Mouse (Mus musculus) thymus, adult 18-20 months (tissue): ENCODE data around the gene Slc39a11.

Experiments used
- DNase-seq, 2 experiments: peaks; one replicate each; pipeline ENCODE4 v3.0.0; 2022; ENCODE audit warnings: mixed read lengths in 2 of 2

Slc39a11 gene

GRCm38 (mm10) chr11:113391664-113392063 lies 258.2 kb downstream of the Slc39a11 start:
- no peak for DNase-seq

- no peak for DNase-seq
Measured at GRCm38 (mm10) chr11:113389637-113390036, 260.2 kb downstream of the Slc39a11 start.

DNA sequence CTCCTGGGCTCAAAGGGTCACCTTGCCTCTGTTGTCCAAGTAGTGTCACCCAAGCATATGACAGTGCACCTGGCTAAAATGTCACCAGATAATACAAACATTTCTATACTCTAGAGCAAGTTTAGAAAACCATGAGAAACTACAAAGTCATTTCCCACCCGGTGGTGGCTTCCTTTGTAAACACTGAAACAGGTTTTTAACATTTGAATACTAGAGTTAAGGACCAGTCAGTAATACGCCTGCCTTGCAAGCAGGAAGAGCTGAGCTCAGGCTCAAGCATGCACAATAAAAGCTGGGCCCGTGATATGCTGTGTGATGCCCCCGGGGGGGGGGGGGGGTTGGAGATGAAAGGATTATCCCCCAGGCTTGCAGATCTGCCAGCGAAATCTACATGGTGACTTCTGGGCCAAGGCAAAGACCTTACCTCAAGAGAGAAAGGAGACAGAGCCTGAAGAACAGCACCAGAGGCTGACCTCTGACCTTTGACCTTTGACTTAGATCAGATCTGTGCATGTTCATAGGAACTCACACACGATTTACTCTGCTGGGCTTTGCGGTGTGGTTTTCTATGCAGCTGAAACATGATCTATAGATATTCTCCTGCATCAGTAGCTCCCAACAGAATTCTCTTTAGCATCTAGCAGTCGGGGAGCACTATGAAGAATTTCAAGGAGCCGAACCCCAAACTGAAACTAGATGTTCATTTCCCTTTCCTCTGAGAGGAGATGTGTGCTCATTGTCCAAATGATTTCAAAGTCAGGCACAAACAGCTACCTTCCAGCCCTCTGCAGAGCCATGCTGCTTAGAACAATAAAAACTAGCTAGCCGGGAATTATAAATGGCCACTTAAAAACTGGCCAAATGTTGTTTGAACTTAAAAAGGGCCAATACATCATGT lies 267.0 kb downstream of the Slc39a11 start:
- no peak for DNase-seq

DNA sequence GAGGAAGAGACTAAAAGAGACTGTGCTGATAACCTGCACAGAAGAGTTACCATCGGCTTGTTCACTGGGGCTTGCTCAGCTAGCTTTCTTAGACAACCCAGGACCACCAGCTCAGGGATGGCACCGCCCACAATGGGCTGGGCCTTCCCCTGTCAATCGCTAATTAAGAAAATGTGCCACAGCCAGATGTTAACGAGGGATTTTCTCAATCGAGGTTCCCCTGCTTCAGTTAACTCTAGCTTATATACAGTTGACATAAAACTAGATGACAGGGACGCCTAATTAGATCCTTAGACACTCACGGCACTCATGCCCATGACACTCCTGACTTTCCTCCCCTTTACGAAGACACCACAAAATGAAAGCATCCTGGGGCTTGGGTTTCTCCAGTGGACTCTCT lies 268.3 kb downstream of the Slc39a11 start:
- no peak for DNase-seq

DNA sequence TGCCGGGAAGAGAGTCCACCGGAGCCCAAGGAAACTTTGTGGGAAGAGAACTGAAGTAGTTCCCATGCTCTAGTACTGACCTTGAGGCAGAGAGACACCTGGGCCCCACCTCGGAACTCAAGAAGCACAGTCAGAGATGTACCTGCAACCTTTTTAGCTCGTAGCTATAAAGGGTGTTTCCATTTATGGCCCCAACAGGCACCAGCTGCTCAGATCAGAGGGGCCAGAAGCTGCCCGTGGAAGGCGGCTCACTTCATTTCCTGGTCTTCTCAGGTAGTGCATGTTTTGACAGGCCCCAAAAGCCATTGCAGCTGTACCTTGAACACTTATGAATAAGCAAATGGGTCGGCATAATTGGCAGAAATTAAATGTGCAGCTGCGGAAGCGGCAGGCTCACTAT lies 271.0 kb downstream of the Slc39a11 start:
- no peak for DNase-seq

GRCm38 (mm10) chr11:113376066-113376465 lies 273.8 kb downstream of the Slc39a11 start:
- DNase-seq: no peak

- DNase-seq: no peak
Measured at GRCm38 (mm10) chr11:113373926-113374325, 276.0 kb downstream of the Slc39a11 start.

DNA sequence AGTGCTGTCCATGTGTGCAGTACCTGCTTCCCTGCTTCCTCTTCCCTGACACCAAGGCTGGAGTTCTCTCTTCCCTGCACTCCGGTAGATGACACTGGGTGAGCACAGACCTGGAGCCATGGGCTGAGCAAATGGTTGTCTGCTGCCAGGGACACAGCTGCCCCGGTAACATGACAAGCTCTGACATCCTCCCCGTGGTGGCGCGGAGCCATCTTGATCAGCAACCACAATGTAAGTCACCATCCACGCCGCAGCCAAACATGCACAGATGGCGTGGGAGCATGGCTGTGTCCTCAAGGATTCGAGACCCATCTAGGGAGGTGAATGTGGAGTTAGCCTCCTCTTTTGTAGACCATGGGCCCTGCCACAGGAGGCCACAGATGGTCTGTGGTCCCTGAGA lies 276.5 kb downstream of the Slc39a11 start:
- no peak for DNase-seq

DNA sequence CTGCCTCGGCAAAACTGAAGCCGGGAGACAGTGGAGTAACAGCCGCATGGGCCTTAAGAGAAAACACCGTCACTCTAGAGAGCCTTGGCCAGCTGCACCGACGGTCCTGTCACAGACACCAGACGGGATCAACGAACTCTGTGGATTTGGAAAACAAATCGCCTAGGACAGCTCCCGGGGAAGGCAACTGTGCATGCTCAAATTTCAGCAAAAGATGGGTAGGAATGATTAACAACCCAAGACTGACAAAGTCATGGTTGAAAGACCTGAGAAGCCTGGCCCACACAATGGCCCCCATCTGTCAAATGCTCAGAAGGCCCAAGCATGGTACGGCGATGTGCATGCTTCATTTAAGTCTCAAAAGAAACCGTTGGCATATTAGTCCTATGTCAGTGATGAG lies 281.8 kb downstream of the Slc39a11 start:
- DNase-seq: no peak

DNA sequence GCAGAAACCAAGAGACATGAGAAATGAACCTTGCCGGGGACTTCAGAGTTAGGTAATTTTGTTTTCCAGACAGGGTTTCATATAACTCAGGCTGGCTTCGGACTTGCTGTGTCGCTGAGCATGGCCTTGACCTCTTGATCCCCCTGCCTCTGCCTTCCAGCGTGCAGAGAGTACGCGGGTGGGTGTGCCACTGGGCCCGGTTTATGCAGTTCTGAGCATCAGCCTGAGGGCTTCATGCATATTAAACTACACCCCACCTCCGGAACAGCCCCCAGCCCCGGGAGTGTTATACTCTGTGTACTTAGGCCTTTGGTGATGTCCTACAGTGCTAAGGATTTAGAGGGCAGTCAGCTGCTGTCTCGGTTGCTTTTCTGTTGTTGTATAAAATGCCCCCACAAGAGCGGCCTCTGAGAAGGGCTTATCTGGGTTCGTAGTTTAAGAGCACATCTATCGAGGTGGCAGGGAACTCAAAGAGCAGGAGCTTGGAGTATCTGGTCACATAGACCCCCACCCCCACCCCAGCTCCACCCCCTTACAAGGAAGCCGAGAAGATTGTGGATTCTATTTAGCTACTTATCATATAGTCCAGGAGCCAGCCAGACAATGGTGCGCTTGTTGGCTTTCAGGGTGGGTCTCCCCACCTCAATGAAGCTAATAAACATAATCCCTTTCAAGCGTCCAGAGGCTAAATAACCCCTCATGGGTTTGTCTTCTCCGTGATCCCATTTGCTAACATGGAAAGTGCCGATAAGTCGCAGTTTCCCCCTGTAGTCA lies 283.4 kb downstream of the Slc39a11 start:
- DNase-seq: no peak

GRCm38 (mm10) chr11:113363739-113364138 lies 286.1 kb downstream of the Slc39a11 start:
- no peak for DNase-seq

DNA sequence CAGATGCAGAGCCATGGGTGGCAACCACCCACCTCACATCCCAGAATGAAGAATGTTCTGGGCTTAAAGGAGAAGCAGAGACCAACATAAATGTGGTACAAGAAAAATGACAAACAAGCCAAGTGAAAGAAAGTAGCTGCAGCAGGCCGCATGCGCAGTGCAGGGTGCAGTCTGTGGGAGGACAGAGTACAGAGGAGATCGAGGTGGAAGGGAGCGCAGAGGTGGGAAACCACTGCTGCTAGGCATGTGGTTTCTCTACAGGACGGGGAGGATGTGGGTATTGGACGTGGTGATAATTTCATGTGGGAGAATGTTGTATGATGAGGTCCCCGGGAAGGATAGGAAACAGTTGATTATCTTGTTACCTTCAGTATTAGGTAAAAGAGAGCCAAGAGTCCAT lies 287.3 kb downstream of the Slc39a11 start:
- peak in 1 of 2 experiments; percentile 25 for DNase-seq

GRCm38 (mm10) chr11:113360049-113360835 lies 289.6 kb downstream of the Slc39a11 start:
- DNase-seq: no peak

DNA sequence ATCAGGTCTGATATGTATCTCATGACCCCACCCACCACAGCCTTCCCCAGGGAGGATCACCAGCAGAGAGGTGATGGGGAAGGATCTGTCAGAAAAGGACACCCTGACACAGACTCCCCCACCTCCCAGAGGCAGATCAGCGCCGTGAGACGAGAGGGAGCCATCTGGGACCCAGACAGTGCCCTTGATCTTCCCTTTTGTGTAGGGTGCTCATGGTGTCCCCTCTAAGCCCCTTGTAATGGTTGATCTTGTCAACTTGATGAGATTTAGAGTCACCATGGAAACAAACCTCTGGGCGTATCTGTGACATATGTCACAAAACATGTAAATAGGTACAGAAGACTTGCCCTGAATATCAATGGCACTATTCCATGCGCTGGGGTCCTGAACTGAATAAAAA lies 293.9 kb downstream of the Slc39a11 start:
- DNase-seq: no peak

GRCm38 (mm10) chr11:113352085-113352815 lies 297.6 kb downstream of the Slc39a11 start:
- no peak for DNase-seq

DNA sequence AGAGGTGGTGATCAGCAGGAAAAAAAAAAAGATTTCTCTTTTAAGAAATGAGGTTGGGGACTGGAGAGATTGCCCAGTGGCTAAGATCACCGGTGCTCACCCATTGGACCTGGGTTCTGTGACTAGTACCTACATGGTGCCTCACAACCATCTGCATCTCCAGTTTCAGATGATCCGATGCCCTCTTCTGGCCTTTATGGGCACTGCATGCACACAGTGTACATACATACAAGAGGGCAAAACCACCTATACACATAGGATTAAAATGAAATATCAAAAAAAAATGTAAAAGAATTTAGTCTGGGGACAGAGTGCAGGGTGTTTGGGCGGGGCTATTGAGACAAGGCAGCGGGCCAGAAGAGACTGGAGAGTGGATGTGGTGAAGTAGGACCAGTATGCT lies 299.3 kb downstream of the Slc39a11 start:
- no peak for DNase-seq

- no peak for DNase-seq
Measured at GRCm38 (mm10) chr11:113346895-113347514, 302.9 kb downstream of the Slc39a11 start.

- peak; percentile 14 to 41 for DNase-seq
Measured at GRCm38 (mm10) chr11:113339770-113340169, 310.1 kb downstream of the Slc39a11 start.

DNA sequence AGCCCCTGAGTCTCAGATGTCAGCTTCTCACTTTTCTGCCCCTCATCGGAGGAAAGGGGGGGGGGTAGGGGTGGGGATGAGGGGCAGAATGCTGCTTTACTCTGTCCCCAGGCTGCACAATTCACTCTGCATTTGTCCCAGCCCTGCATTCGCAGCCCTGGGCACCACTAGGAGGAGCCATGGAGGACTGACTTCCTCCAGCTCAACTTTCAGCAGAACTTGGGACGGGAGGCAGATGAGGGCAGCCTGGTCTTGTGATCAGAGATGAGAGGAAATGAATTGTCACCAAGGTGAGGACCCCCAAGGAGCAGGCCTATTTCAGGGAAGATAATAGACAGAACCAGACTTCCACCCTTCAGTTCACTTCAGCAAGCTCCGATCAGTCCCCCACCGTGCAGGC lies 311.3 kb downstream of the Slc39a11 start:
- DNase-seq: no peak

DNA sequence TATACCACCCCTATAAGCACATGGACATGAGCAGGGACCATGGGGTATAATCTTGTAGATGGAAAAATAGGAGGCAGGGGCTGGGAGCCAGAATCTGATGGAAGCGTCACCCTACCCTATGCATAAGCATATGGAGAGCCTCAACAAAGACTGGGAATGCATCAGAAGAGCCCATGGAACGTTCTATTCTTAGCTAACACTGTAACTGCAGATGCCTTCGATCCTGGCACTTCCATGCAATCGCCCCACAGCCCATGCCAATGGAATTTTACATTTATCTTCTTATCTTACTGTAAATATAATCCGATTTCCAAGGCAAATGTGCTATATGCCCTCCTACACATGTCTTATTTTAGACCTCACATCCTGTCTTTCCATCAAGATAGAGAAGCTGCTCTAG lies 314.2 kb downstream of the Slc39a11 start:
- DNase-seq: no peak

- DNase-seq: no peak
Measured at GRCm38 (mm10) chr11:113334444-113334881, 315.4 kb downstream of the Slc39a11 start.

DNA sequence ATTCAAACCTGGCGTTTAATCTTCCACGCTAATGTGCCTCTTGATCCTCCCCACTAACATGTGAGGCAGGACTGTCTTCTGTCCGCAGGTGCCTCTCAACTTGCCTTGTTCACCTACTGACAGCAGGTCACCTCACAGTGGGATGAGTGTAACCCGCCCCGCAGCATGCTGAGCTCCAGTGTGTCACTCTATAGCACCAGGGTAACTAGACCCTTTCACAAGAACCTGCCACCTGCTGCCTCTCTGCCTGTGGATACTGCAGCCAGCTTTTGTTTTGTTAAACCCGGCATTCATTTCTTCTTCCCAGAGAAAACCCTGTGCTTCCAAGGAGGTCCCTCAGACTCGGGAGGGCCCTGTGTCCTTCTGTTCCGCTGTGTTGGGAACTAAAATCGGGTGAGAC lies 316.3 kb downstream of the Slc39a11 start:
- no peak for DNase-seq
